Mouse (Mus musculus) left cerebral cortex, postnatal 14 days (tissue): ENCODE data around the gene Krtap4-16. TPM values are rescaled to one million over a fixed set of nuclear protein-coding genes. Genes with fewer than 3 reads are reported as not detected.
"Not testable (repeated sequence)": the region's sequence is repeated elsewhere in the genome, so short reads cannot be mapped to it uniquely, and the experiment has no call there.

Source experiments
- DNase-seq, 2 experiments: peaks; one replicate each; pipeline ENCODE4 v3.0.0; 2021 to 2022; ENCODE audit warnings: low spot score in 2 of 2, mixed read lengths in 1 of 2
- intact Hi-C: fragments of 180-260 bp; cut with DNase I; formaldehyde crosslinking; loops from one replicate; pipeline ENCODE4 v1.15.1; 2025
- long read RNA-seq, 2 experiments: library from polyadenylated mRNA; stranded (forward); transcript quantifications; one replicate each; pipeline ENCODE4 v2.0.0; 2021
- total RNA-seq, 2 experiments: library from RNA; stranded (reverse); gene quantifications; 2 replicates each; pipeline ENCODE4 v1.2.3; 2021

Gene Krtap4-16
- total RNA-seq = not detected
- long read RNA-seq, experiment 1 = 0 reads
- long read RNA-seq, experiment 2 = 0 reads

DNA sequence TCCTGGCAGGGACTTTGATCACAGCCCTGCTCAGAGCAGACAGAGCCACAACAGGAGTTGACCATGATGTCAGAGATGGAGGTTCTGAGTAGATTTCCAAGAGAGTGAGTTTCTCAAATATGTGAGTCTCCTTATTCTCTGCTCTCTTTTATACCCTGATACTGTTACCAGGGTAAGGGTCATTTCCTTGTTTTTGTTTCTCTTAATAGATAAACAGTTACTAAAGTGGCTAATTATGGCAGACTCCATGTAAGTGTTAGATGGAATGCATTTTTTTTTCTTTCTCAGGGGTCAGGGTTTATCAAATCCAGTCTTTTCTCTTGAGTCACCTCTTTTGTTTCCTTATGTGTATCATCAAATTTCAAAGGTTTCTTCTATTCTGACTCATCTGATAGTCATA is at the start of gene Krtap4-16:
Krtap4-16 (minus strand) TSS at position 101 of the 400 bp plus-strand sequence.
- no peak for DNase-seq
- intact Hi-C loops = no loop called here

DNA sequence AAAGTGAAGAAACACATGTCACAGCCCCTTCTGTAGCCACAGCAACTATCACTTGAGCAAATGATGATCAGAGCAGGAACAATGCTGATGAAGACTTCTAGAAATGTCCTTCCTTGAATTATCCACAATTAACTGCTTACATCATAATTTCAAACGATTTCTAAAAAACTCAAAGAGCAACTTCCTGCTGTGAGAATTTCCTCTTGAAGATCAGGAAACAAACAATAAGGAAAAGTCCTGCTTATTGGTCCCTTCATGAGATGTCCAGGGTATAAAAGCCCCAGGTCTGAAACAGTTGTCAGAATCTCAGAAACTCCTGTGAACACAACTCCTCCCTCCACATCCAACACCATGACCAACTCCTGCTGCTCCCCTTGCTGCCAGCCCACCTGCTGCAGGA is 27.5 kb upstream of the Krtap4-16 start, which contains the start of gene Gm11567:
Gm11567 (plus strand) TSS at position 301 of the 400 bp plus-strand sequence.
- DNase-seq, intact Hi-C loops: not testable (repeated sequence)

DNA sequence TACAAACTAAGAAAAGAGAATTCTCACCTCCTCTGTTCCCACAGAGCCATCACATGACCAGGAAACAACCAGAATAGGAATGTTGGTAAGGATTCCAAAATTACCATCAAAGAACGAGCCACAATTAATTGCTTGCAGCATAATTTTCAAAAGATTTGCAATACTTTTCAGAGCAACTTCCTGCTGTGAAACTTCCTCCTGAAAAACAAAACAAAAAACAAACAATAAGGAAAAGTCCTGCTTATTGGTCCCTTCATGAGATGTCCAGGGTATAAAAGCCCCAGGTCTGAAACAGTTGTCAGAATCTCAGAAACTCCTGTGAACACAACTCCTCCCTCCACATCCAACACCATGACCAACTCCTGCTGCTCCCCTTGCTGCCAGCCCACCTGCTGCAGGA is 21.7 kb upstream of the Krtap4-16 start, which contains the start of gene Krtap9-1:
Krtap9-1 (plus strand) TSS at position 301 of the 400 bp plus-strand sequence.
- DNase-seq, intact Hi-C loops: not testable (repeated sequence)

DNA sequence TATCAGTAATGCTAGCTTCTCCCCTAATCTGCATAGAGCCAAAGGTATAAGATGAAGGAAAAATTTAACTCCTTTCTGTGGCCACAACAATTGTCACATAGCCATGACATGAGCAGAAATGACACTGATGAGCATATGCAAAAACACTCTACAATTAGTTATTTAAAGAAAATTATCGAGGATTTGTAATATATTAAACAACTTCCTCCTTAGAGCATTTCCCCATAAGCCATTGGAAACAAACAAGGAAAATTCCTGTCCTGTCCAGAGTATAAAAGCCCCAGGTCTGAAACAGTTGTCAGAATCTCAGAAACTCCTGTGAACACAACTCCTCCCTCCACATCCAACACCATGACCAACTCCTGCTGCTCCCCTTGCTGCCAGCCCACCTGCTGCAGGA is 12.8 kb upstream of the Krtap4-16 start, which contains the start of gene Gm11559:
Gm11559 (plus strand) TSS at position 301 of the 400 bp plus-strand sequence.
- DNase-seq, intact Hi-C loops: not testable (repeated sequence)

DNA sequence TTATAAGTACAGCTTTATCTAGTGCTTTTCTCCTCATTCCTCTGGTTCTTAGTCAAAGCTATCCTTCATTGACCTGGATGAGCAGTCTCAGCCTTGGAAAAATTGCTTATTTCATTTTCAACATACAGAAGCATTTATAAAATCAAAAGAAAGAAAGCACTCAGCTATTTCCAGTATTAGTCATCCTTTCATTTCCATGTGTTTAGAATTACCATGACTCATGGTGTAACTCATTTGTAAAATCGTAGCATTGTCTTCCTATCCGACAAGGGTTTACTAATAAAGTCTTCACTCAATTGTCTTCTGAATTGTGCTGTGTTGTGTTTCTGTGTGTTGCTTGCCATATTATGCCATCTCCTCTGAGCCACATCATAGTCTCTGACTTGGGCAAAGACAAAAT is 7.4 kb upstream of the Krtap4-16 start:
- no peak for DNase-seq
- intact Hi-C loops = no loop called here

DNA sequence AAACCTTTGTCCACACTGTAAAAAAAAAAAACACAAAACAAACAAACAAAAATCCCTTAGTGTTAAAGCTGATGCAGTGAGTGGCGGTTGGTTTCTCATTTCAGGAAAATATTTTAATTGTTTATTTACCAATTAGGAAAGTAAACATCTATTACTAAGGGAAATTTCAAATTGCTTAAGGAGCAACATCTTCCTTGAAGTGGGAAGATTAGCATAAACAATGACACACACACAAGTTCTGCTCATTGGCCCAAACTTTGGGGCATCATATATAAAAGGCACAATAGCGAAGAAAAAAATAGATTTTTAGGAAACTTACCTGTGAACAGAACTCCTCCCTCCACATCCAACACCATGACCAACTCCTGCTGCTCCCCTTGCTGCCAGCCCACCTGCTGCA is 6.2 kb upstream of the Krtap4-16 start, which contains the start of gene Gm11568:
Gm11568 (plus strand) TSS at position 301 of the 400 bp plus-strand sequence.
- DNase-seq = no peak
- intact Hi-C loops = no loop called here

DNA sequence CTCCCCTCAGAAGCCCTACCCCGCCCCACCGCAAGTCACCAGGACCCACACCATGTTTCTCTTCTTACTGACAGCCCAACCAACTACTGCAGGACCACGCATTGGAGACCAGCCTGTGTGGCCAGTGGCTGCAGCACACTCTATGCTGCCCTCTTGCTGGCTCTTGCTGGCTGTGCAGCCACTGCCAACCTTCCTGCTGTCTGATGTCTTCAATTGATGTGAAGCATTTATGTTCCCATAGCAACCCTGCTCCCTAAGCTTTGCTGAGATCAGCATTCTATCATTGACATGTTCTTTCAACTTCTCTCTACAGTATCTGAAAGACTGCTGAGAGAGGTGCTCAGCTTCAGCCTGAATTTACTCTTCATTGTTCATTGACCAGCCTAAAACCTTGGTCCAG is 2.7 kb upstream of the Krtap4-16 start:
- intact Hi-C loops = no loop called here
- DNase-seq = no peak

DNA sequence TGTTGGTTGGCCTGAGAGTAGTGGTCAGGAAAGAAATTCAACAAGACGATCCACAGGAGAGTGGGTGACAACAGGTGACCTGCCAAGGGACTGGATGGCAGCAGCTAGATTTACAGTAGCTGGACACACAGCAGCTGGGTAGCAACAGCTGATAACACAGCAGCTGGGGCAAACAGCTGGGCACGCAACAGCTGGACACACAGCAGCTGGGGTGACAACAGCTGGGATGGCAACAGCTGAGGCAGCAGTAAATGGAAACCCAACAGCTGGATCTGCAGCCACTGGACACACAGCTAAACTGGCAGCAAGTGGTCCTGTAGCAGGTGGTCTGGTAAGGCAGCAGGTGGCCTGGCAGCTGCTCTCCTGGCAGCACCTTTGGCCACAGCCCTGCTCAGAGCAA is 4.7 kb downstream of the Krtap4-16 start:
- intact Hi-C loops = no loop called here
- no peak for DNase-seq

DNA sequence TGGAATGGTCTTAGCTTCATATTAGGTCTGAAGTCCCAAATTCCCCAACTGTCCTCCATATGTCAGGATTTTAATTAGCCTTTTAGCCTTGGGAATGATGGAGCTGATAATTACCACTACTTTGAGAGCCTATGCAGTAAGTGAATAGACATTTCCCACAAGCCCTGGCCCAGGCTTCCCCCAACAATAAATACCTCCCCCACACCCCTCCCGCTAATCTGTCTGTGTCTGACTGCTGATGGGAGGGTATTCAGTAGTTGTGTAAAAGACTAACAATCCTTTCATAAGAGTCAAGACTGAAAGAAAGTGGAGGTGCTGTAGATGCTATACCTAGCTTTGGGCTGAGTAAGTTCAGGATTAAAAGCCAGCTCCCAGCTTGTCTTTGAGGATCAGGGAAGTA is 9.2 kb downstream of the Krtap4-16 start:
- intact Hi-C loops = no loop called here
- no peak for DNase-seq

DNA sequence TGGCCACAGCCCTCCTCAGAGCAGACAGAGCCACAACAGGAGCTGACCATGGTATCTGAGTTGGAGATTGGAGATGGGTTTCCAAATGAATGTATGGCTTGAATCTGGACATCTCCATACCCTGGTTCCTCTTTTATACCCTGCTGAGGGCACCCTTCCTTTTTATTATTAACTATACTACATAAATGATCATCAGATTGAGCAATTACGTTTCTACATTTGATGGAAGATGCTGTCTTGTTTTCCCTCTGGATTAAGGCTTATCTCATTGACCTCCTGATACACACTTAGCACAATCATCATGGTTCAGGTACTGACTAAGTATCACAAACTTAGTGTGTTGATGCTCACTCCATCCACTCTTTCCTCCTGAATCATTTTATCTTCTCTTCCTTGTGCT is 13.4 kb downstream of the Krtap4-16 start, which contains the start of gene 2300003K06Rik:
2300003K06Rik (minus strand) TSS at position 101 of the 400 bp plus-strand sequence.
- intact Hi-C loops = no loop called here
- no peak for DNase-seq

DNA sequence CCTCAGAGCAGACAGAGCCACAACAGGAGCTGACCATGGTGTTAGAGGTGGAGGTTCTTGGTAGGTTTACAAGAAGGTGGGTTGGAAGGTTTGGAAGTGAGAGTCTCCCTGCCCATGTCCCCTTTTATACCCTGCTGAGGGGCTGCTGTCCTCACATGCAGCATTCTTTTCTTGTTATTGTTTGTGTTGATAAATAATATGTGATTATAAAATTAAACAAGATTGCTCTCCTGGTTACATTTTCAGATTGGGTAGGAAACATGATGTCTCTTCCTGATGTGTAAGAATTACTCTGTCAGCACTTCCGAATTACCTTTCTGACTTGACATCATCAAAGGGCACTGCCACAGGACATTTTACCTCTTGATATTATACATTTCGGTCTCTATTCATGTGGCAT is 35.8 kb downstream of the Krtap4-16 start, which contains the start of gene Gm11564:
Gm11564 (minus strand) TSS at position 101 of the 400 bp plus-strand sequence.
- intact Hi-C loops, DNase-seq: not testable (repeated sequence)

DNA sequence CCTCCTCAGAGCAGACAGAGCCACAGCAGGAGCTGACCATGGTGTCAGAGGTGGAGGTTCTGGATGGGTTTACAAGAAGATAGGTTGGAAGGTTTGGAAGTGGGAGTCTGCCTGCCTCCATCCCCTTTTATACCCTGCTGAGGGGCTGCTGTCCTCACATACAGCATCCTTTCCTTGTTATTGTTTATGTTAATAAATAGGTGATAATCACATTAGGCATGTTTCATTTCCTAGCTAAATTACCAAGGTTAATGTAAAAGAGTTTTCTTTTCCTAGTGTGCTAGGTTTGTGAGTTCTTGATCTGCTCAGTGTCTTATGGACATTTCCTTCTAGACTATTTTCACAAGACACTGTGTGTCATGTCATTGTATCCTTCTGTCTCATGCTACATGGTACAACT is 41.6 kb downstream of the Krtap4-16 start, which contains the start of gene Krtap4-13:
Krtap4-13 (minus strand) TSS at position 101 of the 400 bp plus-strand sequence.
- intact Hi-C loops, DNase-seq: not testable (repeated sequence)

DNA sequence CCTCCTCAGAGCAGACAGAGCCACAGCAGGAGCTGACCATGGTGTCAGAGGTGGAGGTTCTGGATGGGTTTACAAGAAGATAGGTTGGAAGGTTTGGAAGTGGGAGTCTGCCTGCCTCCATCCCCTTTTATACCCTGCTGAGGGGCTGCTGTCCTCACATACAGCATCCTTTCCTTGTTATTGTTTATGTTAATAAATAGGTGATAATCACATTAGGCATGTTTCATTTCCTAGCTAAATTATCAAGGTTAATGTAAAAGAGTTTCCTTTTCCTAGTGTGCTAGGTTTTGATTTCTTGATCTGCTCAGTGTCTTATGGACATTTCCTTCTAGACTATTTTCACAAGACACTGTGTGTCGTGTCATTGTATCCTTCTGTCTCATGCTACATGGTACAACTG is 47.1 kb downstream of the Krtap4-16 start, which contains the start of gene Gm11554:
Gm11554 (minus strand) TSS at position 101 of the 400 bp plus-strand sequence.
- DNase-seq, intact Hi-C loops: not testable (repeated sequence)

Other genes with a start within 250 kb of the Krtap4-16 start
- gene Gm11938, start 248.3 kb downstream of the Krtap4-16 start, total RNA-seq = not detected
- not detected for gene Gm11937, start 241.4 kb downstream of the Krtap4-16 start, total RNA-seq
- not detected for gene Krtap2-4, start 236.8 kb downstream of the Krtap4-16 start, total RNA-seq
- not detected for gene Gm11562, start 231.2 kb downstream of the Krtap4-16 start, total RNA-seq
- not detected for gene Krtap4-1, start 223.4 kb downstream of the Krtap4-16 start, total RNA-seq
- not detected for gene Krtap4-2, start 216.5 kb downstream of the Krtap4-16 start, total RNA-seq
- not detected for gene Krtap4-7, start 207.5 kb downstream of the Krtap4-16 start, total RNA-seq
- gene Gm11555, start 201.4 kb downstream of the Krtap4-16 start, total RNA-seq = not detected
- gene Gm11563, start 192.6 kb downstream of the Krtap4-16 start, total RNA-seq = not detected
- gene Krtap4-6, start 185.6 kb downstream of the Krtap4-16 start, total RNA-seq = not detected
- not detected for gene Gm14190, start 160.9 kb downstream of the Krtap4-16 start, total RNA-seq
- not detected for gene Gm14180, start 117.3 kb downstream of the Krtap4-16 start, total RNA-seq
- not detected for gene Gm11595, start 78.7 kb downstream of the Krtap4-16 start, total RNA-seq
- gene Krtap4-8, start 70.9 kb downstream of the Krtap4-16 start, total RNA-seq = not detected
- gene Krtap4-9, start 66.4 kb downstream of the Krtap4-16 start, total RNA-seq = not detected
- gene Gm11596, start 58.1 kb downstream of the Krtap4-16 start, total RNA-seq = not detected
- not detected for gene Gm11569, start 52.7 kb downstream of the Krtap4-16 start, total RNA-seq
- gene Gm11554, start 47.2 kb downstream of the Krtap4-16 start, total RNA-seq = not detected
- not detected for gene Krtap4-13, start 41.7 kb downstream of the Krtap4-16 start, total RNA-seq
- gene Gm11564, start 35.9 kb downstream of the Krtap4-16 start, total RNA-seq = not detected
- not detected for gene 2300003K06Rik, start 13.5 kb downstream of the Krtap4-16 start, total RNA-seq
- not detected for gene Gm11568, start 6.3 kb upstream of the Krtap4-16 start, total RNA-seq
- gene Gm11559, start 12.9 kb upstream of the Krtap4-16 start, total RNA-seq = not detected
- gene Krtap9-1, start 21.8 kb upstream of the Krtap4-16 start, total RNA-seq = not detected
- gene Gm11567, start 27.6 kb upstream of the Krtap4-16 start, total RNA-seq = not detected
- gene Krtap31-1, start 56.3 kb upstream of the Krtap4-16 start, total RNA-seq = not detected
- not detected for gene Gm11565, start 63.1 kb upstream of the Krtap4-16 start, total RNA-seq
- not detected for gene Krtap31-2, start 84.7 kb upstream of the Krtap4-16 start, total RNA-seq
- gene Krtap9-5, start 96.9 kb upstream of the Krtap4-16 start, total RNA-seq = not detected
- gene Krtap29-1, start 127.4 kb upstream of the Krtap4-16 start, total RNA-seq = not detected
- gene Krtap16-1, start 135.0 kb upstream of the Krtap4-16 start, total RNA-seq = not detected
- not detected for gene Krtap17-1, start 142.4 kb upstream of the Krtap4-16 start, total RNA-seq
- not detected for gene Krt33a, start 164.6 kb upstream of the Krtap4-16 start, total RNA-seq
- gene Krt33b, start 178.3 kb upstream of the Krtap4-16 start, total RNA-seq = not detected
- not detected for gene Krt34, start 189.9 kb upstream of the Krtap4-16 start, total RNA-seq
- gene Krt31, start 198.9 kb upstream of the Krtap4-16 start, total RNA-seq = not detected
- gene Krt32, start 236.6 kb upstream of the Krtap4-16 start, total RNA-seq = not detected
- not detected for gene Krt35, start 244.6 kb upstream of the Krtap4-16 start, total RNA-seq